Mouse (Mus musculus) heart, adult 2 months (tissue): ENCODE measurements around the gene Tmem212.

Experiments
- CTCF ChIP-seq: fragments of 200-600 bp; IDR thresholded peaks from 2 replicates; pipeline ENCODE4 v1.8.1; 2022; ENCODE audit warnings: antibody characterized with exemption, mild to moderate bottlenecking, moderate library complexity
- POLR2A ChIP-seq: fragments of 200-500 bp; IDR thresholded peaks from 2 replicates; pipeline ENCODE4 v1.6.1; 2011; ENCODE audit warnings: mild to moderate bottlenecking, low read depth, low read length, control low read depth; ENCODE audit not compliant: insufficient read depth

DNA sequence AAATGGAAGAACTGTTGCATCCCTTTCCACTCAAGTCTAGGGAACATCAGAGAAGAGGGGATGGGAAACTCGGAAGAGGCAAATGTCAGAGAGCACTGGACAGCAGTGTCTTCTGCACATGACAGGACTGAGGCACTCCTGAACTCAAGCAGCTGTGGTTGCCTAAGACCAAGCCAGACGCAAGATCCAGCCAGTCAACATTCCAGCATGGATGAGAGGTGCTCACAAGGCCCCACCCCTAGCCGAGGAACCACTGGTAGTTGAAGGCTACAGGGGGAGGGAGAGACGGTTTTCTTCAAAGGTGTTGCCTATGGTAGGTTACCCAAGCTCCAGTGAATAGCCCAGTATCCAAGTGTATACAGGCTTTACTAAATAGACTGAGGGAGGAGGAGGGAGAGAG is 24.8 kb downstream of the Tmem212 start:
- TF ChIP-seq CTCF (no peak), POLR2A (no peak)
